Mouse (Mus musculus) midbrain, embryonic 10.5 days (tissue): ENCODE data around the gene Hook2. TPM values are rescaled to one million over a fixed set of nuclear protein-coding genes. Genes with fewer than 3 reads are reported as not detected.

Experiments used
- DNase-seq: peaks from one replicate; pipeline ENCODE4 v3.0.0-alpha.2; 2017; ENCODE audit warnings: low spot score
- H3K27ac ChIP-seq: fragments of 300-500 bp; sonication (generic); replicated peaks from 2 replicates; pipeline ENCODE4 v1.5.1; 2016; ENCODE audit warnings: mild to moderate bottlenecking
- H3K27me3 ChIP-seq: fragments of 300-500 bp; sonication (generic); 2 replicates; pipeline ENCODE4 v1.6.1; 2016; ENCODE audit warnings: low read depth, mild to moderate bottlenecking; ENCODE audit not compliant: poor library complexity, severe bottlenecking
- H3K36me3 ChIP-seq: fragments of 300-500 bp; sonication (generic); 2 replicates; pipeline ENCODE4 v1.6.1; 2016; ENCODE audit warnings: mild to moderate bottlenecking, moderate library complexity
- H3K4me1 ChIP-seq: fragments of 300-500 bp; sonication (generic); 2 replicates; pipeline ENCODE4 v1.6.1; 2016
- H3K4me3 ChIP-seq: fragments of 300-500 bp; sonication (generic); 2 replicates; pipeline ENCODE4 v1.5.1; 2016; ENCODE audit warnings: mild to moderate bottlenecking, moderate library complexity
- H3K9me3 ChIP-seq: fragments of 300-500 bp; sonication (generic); replicated peaks from 2 replicates; pipeline ENCODE4 v1.6.1; 2016; ENCODE audit warnings: mild to moderate bottlenecking
- WGBS: fragments of 180-500 bp; shearing (Covaris S2); methylation state at CpG from one replicate; pipeline ENCODE4 v1.1.7; 2016; 5-methylcytosine and 5-hydroxymethylcytosine counted together
- polyA plus RNA-seq: library from polyadenylated mRNA; unstranded; fragments of >200 nt; fragmentation: Nextera tagmentation; extraction: Ambion mirVana; gene quantifications from 2 replicates; pipeline ENCODE4 v1.2.1, GENCODE M21; 2016

Gene Hook2
- 18.2 and 18.4 TPM in 2 replicates for polyA plus RNA-seq

DNA sequence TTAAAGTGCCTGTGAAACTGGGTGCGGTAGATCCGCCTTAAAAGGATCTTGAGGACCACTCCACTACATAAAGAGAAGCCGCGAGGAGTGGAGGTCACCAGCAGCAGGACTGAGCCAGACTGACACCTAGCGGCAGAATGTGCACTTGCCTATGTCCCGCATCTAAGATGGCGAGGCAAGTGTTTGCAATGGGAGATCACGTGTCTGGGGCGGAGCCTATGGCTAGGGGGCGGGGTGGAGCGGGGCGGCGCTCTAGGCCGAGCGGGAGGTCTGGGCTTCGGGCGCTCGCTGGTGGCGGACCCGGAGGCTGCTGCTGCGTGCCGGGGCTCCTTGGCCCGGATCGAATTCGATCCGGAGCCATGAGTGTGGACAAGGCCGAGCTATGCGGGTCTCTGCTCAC, at the start of gene Hook2:
Gene Hook2 (plus strand): TSS at position 255 of the 400 bp plus-strand sequence.
- H3K27ac ChIP-seq, result peak within 1 kb of the TSS; percentile 88
- H3K9me3 ChIP-seq, result no peaks in the 10 kb centered on the region
- WGBS, result under 1% methylated on average over 28 of the region's 28 CpGs
- peak within 1 kb of the TSS; percentile 72 for H3K4me3 ChIP-seq
- peak; percentile 96 for DNase-seq
- no peaks in the 10 kb centered on the region for H3K36me3 ChIP-seq
- H3K4me1 ChIP-seq, result peaks cover 35% of the 10 kb centered on the region
- H3K27me3 ChIP-seq, result peaks cover 60% of the 10 kb centered on the region

DNA sequence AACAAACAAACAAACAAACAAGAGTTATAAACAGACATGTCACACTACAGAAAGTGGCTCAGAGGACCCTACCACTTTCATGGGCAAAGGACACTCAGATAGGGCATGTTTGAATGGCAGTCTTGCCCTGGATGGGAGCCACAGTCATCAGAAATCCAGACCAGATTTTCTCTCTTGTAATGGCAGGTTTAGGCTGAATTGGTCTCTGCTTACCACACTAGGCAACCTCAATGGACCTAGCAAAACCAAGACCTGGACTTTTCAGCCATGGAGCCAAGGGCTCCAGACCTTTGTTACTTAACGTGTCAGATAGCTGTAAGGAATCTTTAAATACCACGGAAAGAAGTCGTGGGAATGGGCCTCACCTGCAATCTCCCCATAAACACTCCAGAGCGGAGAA, 46.7 kb upstream of the Hook2 start:
- H3K4me1 ChIP-seq, result peaks cover 32% of the 10 kb centered on the region
- no peaks in the 10 kb centered on the region for H3K9me3 ChIP-seq
- no peaks in the 10 kb centered on the region for H3K36me3 ChIP-seq
- 16% methylated on average over 4 of the region's 4 CpGs for WGBS
- H3K27me3 ChIP-seq, result peaks cover 83% of the 10 kb centered on the region
- H3K4me3 ChIP-seq, result no peak overlapping the region
- no peak overlapping the region for H3K27ac ChIP-seq
- no peak for DNase-seq

DNA sequence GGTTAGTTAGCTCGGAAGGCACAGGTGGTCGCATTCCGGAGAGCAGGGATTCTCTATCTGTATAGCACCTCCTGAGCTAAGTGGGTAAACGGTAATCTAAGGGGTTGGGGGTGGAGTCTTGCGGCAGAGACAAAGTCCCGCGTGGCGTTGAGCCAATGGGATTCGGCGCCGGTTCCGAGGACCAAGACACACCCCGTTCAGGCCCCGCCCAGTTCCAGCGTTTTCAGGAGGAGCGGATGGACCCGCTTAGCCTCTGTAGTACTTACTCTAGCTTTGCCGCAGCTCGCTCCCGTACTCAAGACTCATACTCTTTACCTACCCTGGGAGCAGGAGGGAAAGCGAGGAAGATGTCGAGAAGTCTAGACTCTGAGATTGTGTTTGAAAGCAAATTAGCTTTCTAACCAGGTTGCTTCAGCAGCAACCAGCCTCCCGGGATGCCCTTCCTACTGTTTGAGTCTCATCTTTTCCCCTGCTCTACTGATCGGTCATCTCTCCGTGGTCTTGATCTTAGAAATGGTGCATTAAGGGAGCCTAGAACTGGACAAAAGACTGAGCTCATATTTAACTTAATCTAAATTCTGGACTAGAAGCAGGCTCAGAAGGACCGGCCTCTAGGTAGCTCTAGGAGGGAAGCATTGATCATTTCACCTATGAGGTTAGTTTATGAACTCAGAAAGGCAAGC, 45.8 kb upstream of the Hook2 start:
- peak; percentile 78 for DNase-seq
- no peaks in the 10 kb centered on the region for H3K36me3 ChIP-seq
- H3K27me3 ChIP-seq, result peaks cover 83% of the 10 kb centered on the region
- peaks cover 32% of the 10 kb centered on the region for H3K4me1 ChIP-seq
- peak overlapping the region; percentile 79 for H3K4me3 ChIP-seq
- no peak overlapping the region for H3K27ac ChIP-seq
- WGBS, result 2% methylated on average over 26 of the region's 26 CpGs
- H3K9me3 ChIP-seq, result no peaks in the 10 kb centered on the region

DNA sequence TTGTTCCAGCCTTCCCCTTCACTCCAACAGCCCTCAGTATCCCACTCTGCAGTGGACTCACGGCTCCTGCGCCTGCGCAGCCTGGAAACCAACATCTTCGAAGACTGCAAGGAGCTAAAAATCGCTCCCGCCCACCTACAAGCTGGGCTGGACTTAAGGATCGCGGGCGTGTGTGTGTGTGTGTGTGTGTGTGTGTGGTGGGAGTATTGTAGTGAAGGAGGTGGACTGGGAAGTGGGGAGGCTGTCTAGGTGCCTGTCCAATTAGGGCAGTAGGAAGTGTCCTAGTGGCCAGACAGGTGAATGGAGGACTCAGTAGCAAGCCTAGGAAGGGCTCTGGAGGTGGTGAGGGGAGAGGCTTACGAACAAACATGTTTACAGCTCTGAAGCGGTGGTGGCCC, 45.2 kb upstream of the Hook2 start:
- peaks cover 87% of the 10 kb centered on the region for H3K27me3 ChIP-seq
- H3K27ac ChIP-seq, result no peak overlapping the region
- no peaks in the 10 kb centered on the region for H3K36me3 ChIP-seq
- H3K4me1 ChIP-seq, result peaks cover 38% of the 10 kb centered on the region
- WGBS, result 5% methylated on average over 11 of the region's 11 CpGs
- DNase-seq, result no peak
- no peaks in the 10 kb centered on the region for H3K9me3 ChIP-seq
- H3K4me3 ChIP-seq, result peak overlapping the region; percentile 79

DNA sequence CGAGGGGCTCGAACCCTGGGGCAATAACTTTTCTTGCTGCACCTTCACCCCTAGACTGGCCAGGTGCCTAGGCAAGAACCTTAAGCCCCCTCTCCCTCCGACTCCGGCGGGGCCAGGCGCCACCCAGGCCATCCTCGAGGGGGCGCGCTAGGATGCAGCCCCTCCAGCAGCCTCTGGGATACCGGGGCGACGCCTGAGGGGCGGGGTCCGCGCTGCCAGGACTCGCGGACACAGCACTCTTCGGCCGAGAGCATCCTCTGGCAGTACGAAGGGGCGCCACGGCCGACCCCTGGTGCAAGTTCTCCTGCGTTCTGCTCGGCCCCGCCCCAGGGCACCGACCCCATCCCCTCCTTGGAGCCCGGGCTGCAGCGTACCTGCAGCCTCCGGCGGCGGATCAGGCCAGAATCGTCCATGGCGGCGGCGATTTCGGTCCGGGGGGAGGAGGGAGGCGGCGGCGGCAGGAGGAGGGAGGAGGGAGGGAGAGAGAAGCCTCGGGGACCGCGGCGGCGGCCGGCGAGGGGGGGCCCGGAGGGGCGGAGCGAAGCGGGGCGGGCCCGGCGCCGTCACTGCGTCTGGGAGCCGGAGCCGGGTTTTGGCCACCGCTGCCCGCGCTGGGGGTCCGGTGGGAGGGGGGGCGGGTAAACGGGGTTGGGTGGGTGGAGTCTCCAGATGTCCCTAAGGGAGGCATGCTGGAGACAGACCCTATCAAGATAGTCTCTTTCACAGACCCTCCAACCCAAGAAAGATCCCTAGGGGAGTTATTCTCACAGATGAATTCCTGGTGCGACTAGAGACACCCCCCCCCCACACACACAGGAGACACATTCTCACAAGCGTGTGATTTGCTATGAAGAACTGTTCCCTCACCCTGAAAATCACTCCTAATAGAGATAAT, 44.5 kb upstream of the Hook2 start:
- H3K36me3 ChIP-seq, result no peaks in the 10 kb centered on the region
- H3K27me3 ChIP-seq, result peaks cover 89% of the 10 kb centered on the region
- H3K4me3 ChIP-seq, result peak overlapping the region; percentile 79
- peaks cover 39% of the 10 kb centered on the region for H3K4me1 ChIP-seq
- peak overlapping the region; percentile 70 for H3K27ac ChIP-seq
- WGBS, result 2% methylated on average over 41 of the region's 67 CpGs
- H3K9me3 ChIP-seq, result no peaks in the 10 kb centered on the region
- peak; percentile 75 for DNase-seq

DNA sequence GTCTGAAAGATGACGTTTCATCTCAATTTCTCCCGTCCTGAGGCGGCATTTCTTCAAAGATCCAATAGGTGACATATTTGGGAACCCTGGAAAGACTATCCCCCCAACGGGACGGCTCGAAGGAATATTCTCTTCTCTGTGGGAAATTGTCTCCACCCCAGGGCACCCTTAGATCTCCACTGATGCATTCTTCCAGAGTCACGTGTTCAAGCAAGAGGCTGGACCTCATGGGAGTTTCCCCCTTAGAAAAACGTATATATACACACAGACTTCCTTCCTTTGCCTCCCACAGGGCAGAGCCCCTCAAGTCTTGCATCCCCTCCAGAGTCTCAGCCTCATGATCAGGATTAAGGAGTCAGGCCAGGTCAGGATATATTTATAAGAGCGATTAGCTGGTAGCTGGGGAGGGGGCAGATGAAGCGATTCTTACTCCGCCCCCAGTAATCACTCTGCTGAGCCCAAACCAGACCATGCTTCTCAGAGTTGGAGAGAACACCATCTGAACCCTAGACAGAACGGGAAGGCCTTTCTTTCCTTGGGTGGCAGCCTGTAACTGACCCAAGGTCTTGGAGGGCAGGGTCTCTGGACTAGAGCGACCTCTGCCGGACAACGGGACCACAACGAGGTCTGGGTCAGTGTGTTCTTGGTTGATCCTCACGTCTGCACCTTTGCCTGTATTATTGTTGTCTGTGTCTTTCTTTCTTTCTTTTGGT, 43.7 kb upstream of the Hook2 start, which contains the start of gene Rtbdn:
Gene Rtbdn (plus strand): TSS at position 464 of the 713 bp plus-strand sequence.
- DNase-seq, result peak; percentile 55
- peak within 1 kb of the TSS; percentile 79 for H3K4me3 ChIP-seq
- H3K27me3 ChIP-seq, result peaks cover 90% of the 10 kb centered on the region
- H3K27ac ChIP-seq, result peak within 1 kb of the TSS; percentile 70
- peaks cover 39% of the 10 kb centered on the region for H3K4me1 ChIP-seq
- H3K36me3 ChIP-seq, result no peaks in the 10 kb centered on the region
- H3K9me3 ChIP-seq, result no peaks in the 10 kb centered on the region
- 9% methylated on average over 17 of the region's 17 CpGs for WGBS

DNA sequence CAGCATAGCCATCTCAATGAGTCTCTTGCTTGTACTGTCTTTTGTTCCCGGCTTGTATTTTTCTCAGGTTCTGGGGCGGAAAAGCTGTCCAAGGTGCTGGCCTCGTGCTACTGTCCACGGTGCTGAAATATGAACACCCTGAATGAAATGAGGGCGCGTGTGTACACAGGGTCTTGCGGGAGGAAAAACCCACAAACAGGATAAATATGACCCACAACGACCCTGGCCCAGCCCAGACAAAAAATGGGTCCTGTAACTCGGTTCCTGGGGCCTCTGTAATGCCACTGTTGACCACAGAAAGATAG, 43.2 kb upstream of the Hook2 start:
- Histone ChIP-seq H3K4me3 (peak overlapping the region; percentile 79; the same call in 1 of the 2 replicates), H3K9me3 (no peaks in the 10 kb centered on the region), H3K36me3 (no peaks in the 10 kb centered on the region), H3K27me3 (peaks cover 90% of the 10 kb centered on the region), H3K4me1 (peaks cover 39% of the 10 kb centered on the region), H3K27ac (no peak overlapping the region)
- DNase-seq, result peak; percentile 52
- 16% methylated on average over 9 of the region's 9 CpGs for WGBS

DNA sequence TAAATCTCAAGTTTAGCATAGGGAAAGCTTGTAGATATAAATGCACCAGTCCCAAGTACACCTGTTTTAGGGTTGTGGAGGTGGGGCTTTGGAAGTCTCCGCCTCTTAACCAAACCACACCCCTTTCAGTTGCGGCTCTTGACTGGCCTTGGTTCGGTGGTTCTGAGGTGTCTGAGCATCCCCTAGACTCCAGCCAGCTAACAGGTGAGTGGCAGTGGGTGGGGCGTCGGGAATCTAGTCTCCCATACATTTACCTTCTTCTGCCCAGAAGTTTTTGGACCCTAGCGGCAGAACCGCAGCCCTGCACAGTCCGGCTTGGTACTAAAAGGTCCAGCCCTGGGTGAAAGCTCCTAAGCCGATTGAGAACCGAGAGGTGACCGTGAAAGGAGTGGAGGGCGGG, 40.6 kb upstream of the Hook2 start:
- H3K4me1 ChIP-seq, result peaks cover 38% of the 10 kb centered on the region
- no peak overlapping the region for H3K27ac ChIP-seq
- DNase-seq, result no peak
- no peaks in the 10 kb centered on the region for H3K9me3 ChIP-seq
- peaks cover 87% of the 10 kb centered on the region for H3K27me3 ChIP-seq
- 19% methylated on average over 12 of the region's 12 CpGs for WGBS
- H3K36me3 ChIP-seq, result no peaks in the 10 kb centered on the region
- H3K4me3 ChIP-seq, result peak overlapping the region; percentile 2; the same call in 1 of the 2 replicates

DNA sequence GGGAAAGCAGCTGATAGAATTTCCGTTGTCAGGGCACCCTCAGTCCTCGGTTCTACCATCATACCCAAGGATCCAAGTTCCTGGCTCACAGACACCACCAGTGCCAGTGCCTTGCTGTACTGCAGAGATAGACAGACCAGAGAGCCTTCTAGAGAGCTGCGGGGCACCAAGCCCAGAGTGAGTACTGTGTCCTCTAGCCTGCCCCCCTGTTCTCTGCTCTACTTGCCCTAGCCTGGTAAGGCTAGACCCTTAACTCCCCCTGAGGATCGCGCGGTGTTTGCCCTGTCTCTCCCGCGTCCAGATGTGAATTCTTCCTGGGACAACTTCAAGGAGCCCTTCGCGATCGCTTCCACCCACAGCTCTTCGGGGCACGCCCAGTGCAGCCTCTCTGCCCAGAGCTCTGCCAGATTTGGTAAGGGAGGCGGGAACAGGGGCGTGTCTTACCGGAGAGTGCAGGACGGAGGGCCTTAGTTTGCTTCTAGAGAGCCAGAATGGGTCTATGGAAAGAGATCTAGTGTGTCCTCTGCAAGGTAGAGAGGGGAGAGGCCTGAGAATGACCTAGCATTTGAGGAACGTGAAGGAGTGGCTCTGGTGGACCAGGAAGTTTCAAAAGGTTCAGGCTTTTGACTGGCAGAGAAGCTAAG, 37.7 kb upstream of the Hook2 start:
- 9% methylated on average over 18 of the region's 18 CpGs for WGBS
- H3K4me3 ChIP-seq, result 0 out of 2 replicates have a peak overlapping the region, but pooled peaks have one; percentile 11
- DNase-seq, result no peak
- H3K4me1 ChIP-seq, result peaks cover 13% of the 10 kb centered on the region
- no peaks in the 10 kb centered on the region for H3K9me3 ChIP-seq
- H3K27ac ChIP-seq, result no peak overlapping the region
- peaks cover 58% of the 10 kb centered on the region for H3K27me3 ChIP-seq
- H3K36me3 ChIP-seq, result peaks cover 24% of the 10 kb centered on the region

DNA sequence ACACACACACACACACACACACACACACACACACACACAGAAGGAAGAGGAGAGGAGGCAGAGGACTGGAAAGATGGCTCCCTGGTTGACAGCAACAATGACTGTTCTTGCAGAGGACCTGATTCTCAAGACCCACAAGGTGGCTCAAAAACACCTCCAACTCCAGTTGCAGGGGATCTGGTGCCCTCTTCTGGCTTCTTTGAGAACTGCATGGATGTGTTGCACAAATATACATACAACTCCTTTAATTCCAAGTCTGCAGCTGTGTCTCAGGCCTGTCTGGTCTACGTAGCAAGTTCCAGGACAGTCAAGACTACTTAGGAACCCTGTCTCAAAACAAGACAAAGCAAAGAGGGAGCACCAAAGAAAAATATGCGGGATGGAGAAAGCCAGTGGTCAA, 33.6 kb upstream of the Hook2 start:
- H3K9me3 ChIP-seq, result no peaks in the 10 kb centered on the region
- no peak overlapping the region for H3K4me3 ChIP-seq
- peak; percentile 74 for DNase-seq
- WGBS, result 52% methylated on average over 2 of the region's 2 CpGs
- H3K27ac ChIP-seq, result no peak overlapping the region
- H3K27me3 ChIP-seq, result peaks cover 20% of the 10 kb centered on the region
- peaks cover 6% of the 10 kb centered on the region for H3K4me1 ChIP-seq
- peaks cover 61% of the 10 kb centered on the region for H3K36me3 ChIP-seq

DNA sequence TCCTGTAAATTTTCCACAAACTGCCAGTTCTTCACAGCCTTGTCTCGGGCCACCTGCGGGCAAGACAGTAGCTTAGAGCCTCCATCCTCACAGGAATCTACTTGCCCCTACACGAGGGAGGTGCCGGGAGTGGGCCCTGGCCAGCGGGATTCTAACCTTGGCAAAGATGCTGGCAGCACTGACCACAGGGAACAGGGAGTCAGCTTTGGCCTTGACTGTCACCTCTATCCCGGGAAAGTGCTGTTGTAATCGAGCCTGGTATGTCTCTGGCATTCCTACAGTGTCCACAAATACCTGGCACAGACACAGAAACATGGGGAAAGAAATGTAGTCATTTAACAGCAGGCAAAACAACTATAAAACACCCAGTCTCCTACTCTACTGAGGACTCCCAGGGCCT, 30.6 kb upstream of the Hook2 start:
- Histone ChIP-seq H3K27ac (no peak overlapping the region), H3K27me3 (no peaks in the 10 kb centered on the region), H3K9me3 (no peaks in the 10 kb centered on the region), H3K36me3 (peaks cover 86% of the 10 kb centered on the region), H3K4me1 (peaks cover under 1% of the 10 kb centered on the region), H3K4me3 (no peak overlapping the region)
- 93% methylated on average over 7 of the region's 7 CpGs for WGBS
- no peak for DNase-seq

DNA sequence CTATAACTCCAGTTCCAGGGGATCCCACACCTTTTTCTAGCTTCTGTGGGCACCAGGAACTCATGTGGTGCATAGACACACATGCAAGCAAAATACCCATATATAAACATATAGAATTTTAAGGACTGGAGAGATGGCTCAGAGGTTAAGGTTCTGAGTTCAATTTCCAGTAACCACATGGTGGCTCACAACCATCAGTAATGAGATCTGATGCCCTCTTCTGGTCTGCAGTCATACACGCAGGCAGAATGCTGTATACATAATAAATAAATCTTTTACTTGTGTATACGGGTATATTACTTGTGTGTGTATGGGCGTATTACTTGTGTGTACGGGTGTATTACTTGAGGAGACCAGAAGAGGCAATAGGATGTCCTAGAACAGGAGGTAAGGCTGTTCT, 26.5 kb upstream of the Hook2 start:
- WGBS, result 90% methylated on average over 4 of the region's 4 CpGs
- peaks cover 53% of the 10 kb centered on the region for H3K36me3 ChIP-seq
- DNase-seq, result no peak
- no peaks in the 10 kb centered on the region for H3K9me3 ChIP-seq
- no peak overlapping the region for H3K27ac ChIP-seq
- H3K27me3 ChIP-seq, result no peaks in the 10 kb centered on the region
- no peak overlapping the region for H3K4me3 ChIP-seq
- H3K4me1 ChIP-seq, result peaks cover 38% of the 10 kb centered on the region
